Mouse (Mus musculus) ovary, adult 18-20 months (tissue): Measurements from ENCODE around the gene Sfxn5.

Experiments used
- DNase-seq: peaks from one replicate; pipeline ENCODE4 v3.0.0; 2022; ENCODE audit warnings: low spot score, mixed read lengths

Gene Sfxn5

GRCm38 (mm10) chr6:85232045-85232444 is 101.2 kb downstream of the Sfxn5 start:
- no peak for DNase-seq

- DNase-seq = no peak
These were observed 101.8 kb downstream of the Sfxn5 start for GRCm38 (mm10) chr6:85231469-85231868.

- DNase-seq = no peak
These were observed 102.5 kb downstream of the Sfxn5 start for GRCm38 (mm10) chr6:85230762-85231161.

- no peak for DNase-seq
These were observed 105.7 kb downstream of the Sfxn5 start for GRCm38 (mm10) chr6:85227520-85227919.

- no peak for DNase-seq
These were observed 106.7 kb downstream of the Sfxn5 start for GRCm38 (mm10) chr6:85226570-85226969.

- no peak for DNase-seq
These were observed 108.8 kb downstream of the Sfxn5 start for GRCm38 (mm10) chr6:85224442-85224891.

- no peak for DNase-seq
These were observed 109.6 kb downstream of the Sfxn5 start for GRCm38 (mm10) chr6:85223498-85224150.

GRCm38 (mm10) chr6:85222551-85222950 is 110.7 kb downstream of the Sfxn5 start:
- DNase-seq = no peak

GRCm38 (mm10) chr6:85220917-85221316 is 112.3 kb downstream of the Sfxn5 start:
- DNase-seq = no peak

GRCm38 (mm10) chr6:85219706-85220105 is 113.5 kb downstream of the Sfxn5 start:
- no peak for DNase-seq

GRCm38 (mm10) chr6:85218684-85219445 is 114.4 kb downstream of the Sfxn5 start:
- DNase-seq = no peak

GRCm38 (mm10) chr6:85218251-85218650 is 115.0 kb downstream of the Sfxn5 start:
- DNase-seq = no peak

GRCm38 (mm10) chr6:85210686-85211085 is 122.5 kb downstream of the Sfxn5 start:
- DNase-seq = no peak

- no peak for DNase-seq
These were observed 123.8 kb downstream of the Sfxn5 start for GRCm38 (mm10) chr6:85209226-85209967.

GRCm38 (mm10) chr6:85207345-85207744 is 125.9 kb downstream of the Sfxn5 start:
- no peak for DNase-seq

- DNase-seq = no peak
These were observed 126.3 kb downstream of the Sfxn5 start for GRCm38 (mm10) chr6:85206939-85207285.

GRCm38 (mm10) chr6:85206182-85206938 is 126.9 kb downstream of the Sfxn5 start:
- no peak for DNase-seq

- DNase-seq = no peak
These were observed 135.3 kb downstream of the Sfxn5 start for GRCm38 (mm10) chr6:85197951-85198350.

- DNase-seq = no peak
These were observed 139.6 kb downstream of the Sfxn5 start for GRCm38 (mm10) chr6:85193381-85194318.

- no peak for DNase-seq
These were observed 141.3 kb downstream of the Sfxn5 start for GRCm38 (mm10) chr6:85191751-85192440.
